Mouse (Mus musculus) CH12.LX (cell line): ENCODE data around the gene Sugct. TPM values are rescaled to one million over a fixed set of nuclear protein-coding genes. Genes with fewer than 3 reads are reported as not detected.

Experiments
- DNase-seq: peaks from one replicate; pipeline ENCODE4 v3.0.0-alpha.2; 2013; ENCODE audit errors: extremely low read depth
- H3K27ac ChIP-seq: 2 replicates; pipeline ENCODE4 v1.5.1; 2012; ENCODE audit warnings: low read depth, mild to moderate bottlenecking, control low read depth, moderate library complexity; ENCODE audit not compliant: insufficient read depth
- H3K27me3 ChIP-seq: replicated peaks from 2 replicates; pipeline ENCODE3; 2012; ENCODE audit warnings: inconsistent platforms
- H3K36me3 ChIP-seq, 2 experiments: replicated peaks in 1 of 2; 2 replicates each; pipeline versions ENCODE3 to v1.6.1; 2012; ENCODE audit warnings: inconsistent platforms in 1 of 2, low read length in 1 of 2, mild to moderate bottlenecking in 1 of 2, mixed read lengths in 1 of 2, moderate library complexity in 1 of 2; ENCODE audit not compliant: control insufficient read depth in 1 of 2, insufficient read depth in 1 of 2
- H3K4me1 ChIP-seq, 2 experiments: 2 replicates each; pipeline ENCODE4 v1.6.1; 2012; ENCODE audit warnings: inconsistent platforms in 1 of 2, moderate library complexity in 1 of 2; ENCODE audit not compliant: insufficient read depth in 2 of 2, control insufficient read depth in 1 of 2
- H3K4me2 ChIP-seq: 2 replicates; pipeline ENCODE4 v1.6.1; 2012; ENCODE audit warnings: low read depth, mild to moderate bottlenecking, control low read depth; ENCODE audit not compliant: poor library complexity, insufficient read depth, severe bottlenecking
- H3K4me3 ChIP-seq, 3 experiments: fragments of 150-350 bp in 1 of 3; sonication (generic) in 1 of 3; replicated peaks in 1 of 3; 2 replicates each; pipeline versions ENCODE3 to v1.5.1; 2011 to 2012; ENCODE audit warnings: low read depth in 2 of 3, low read length in 2 of 3, mild to moderate bottlenecking in 2 of 3, moderate library complexity in 2 of 3, control low read depth in 1 of 3, improper control_type of control experiment in 1 of 3, inconsistent platforms in 1 of 3, mixed read lengths in 1 of 3; ENCODE audit not compliant: poor library complexity in 1 of 3
- H3K79me2 ChIP-seq: replicated peaks from 2 replicates; pipeline ENCODE4 v1.6.1; 2012; ENCODE audit warnings: mild to moderate bottlenecking, moderate library complexity; ENCODE audit not compliant: control insufficient read depth, poor library complexity, insufficient read depth, severe bottlenecking; ENCODE audit errors: extremely low read depth
- H3K9ac ChIP-seq: 2 replicates; pipeline ENCODE4 v1.6.1; 2012; ENCODE audit warnings: low read depth, mild to moderate bottlenecking, control low read depth, moderate library complexity; ENCODE audit not compliant: insufficient read depth
- H3K9me3 ChIP-seq: replicated peaks from 2 replicates; pipeline ENCODE3; 2012; ENCODE audit warnings: low read length, inconsistent platforms, mixed read lengths
- BHLHE40 ChIP-seq: IDR thresholded peaks from 2 replicates; pipeline ENCODE4 v1.6.1; 2011; ENCODE audit warnings: mild to moderate bottlenecking, low read depth, low read length, improper control_type of control experiment
- CHD1 ChIP-seq: IDR thresholded peaks from 2 replicates; pipeline ENCODE4 v1.6.1; 2012; ENCODE audit warnings: low read depth, low read length, improper control_type of control experiment, inconsistent platforms
- E2F4 ChIP-seq: IDR thresholded peaks from 2 replicates; pipeline ENCODE4 v1.6.1; 2011; ENCODE audit warnings: low read depth, low read length, improper control_type of control experiment; ENCODE audit not compliant: insufficient replicate concordance
- HCFC1 ChIP-seq: IDR thresholded peaks from 2 replicates; pipeline ENCODE4 v1.6.1; 2012; ENCODE audit warnings: low read depth, mild to moderate bottlenecking, inconsistent platforms, low read length, improper control_type of control experiment
- JUN ChIP-seq: IDR thresholded peaks from 2 replicates; pipeline ENCODE4 v1.6.1; 2011; ENCODE audit warnings: low read depth, mild to moderate bottlenecking, low read length, improper control_type of control experiment, moderate library complexity; ENCODE audit not compliant: insufficient read depth
- JUND ChIP-seq: conservative IDR thresholded peaks from 2 replicates; pipeline ENCODE4 v1.6.1; 2011; ENCODE audit warnings: low read depth, low read length, improper control_type of control experiment
- MAX ChIP-seq: IDR thresholded peaks from 2 replicates; pipeline ENCODE4 v1.6.1; 2011; ENCODE audit warnings: low read length, improper control_type of control experiment
- MAZ ChIP-seq: IDR thresholded peaks from 2 replicates; pipeline ENCODE4 v1.6.1; 2012; ENCODE audit warnings: low read depth, mild to moderate bottlenecking, inconsistent platforms, low read length, improper control_type of control experiment, moderate library complexity
- MYC ChIP-seq: IDR thresholded peaks from 2 replicates; pipeline ENCODE4 v1.6.1; 2011; ENCODE audit warnings: low read depth, mild to moderate bottlenecking, improper control_type of control experiment, low read length
- POLR2A ChIP-seq: IDR thresholded peaks from 2 replicates; pipeline ENCODE4 v1.6.1; 2011; ENCODE audit warnings: low read depth, mild to moderate bottlenecking, improper control_type of control experiment, low read length
- POLR2AphosphoS2 ChIP-seq: IDR thresholded peaks from 2 replicates; pipeline ENCODE4 v1.6.1; 2011; ENCODE audit warnings: low read depth, low read length, improper control_type of control experiment
- SMC3 ChIP-seq: IDR thresholded peaks from 2 replicates; pipeline ENCODE4 v1.6.1; 2011; ENCODE audit warnings: low read depth, low read length, improper control_type of control experiment
- TCF12 ChIP-seq: IDR thresholded peaks from 2 replicates; pipeline ENCODE4 v1.6.1; 2014; ENCODE audit warnings: low read depth, mild to moderate bottlenecking, inconsistent platforms, low read length, improper control_type of control experiment
- USF1 ChIP-seq: IDR thresholded peaks from 2 replicates; pipeline ENCODE4 v1.6.1; 2014; ENCODE audit warnings: low read depth, mild to moderate bottlenecking, inconsistent platforms, low read length, improper control_type of control experiment
- USF2 ChIP-seq: conservative IDR thresholded peaks from 2 replicates; pipeline ENCODE4 v1.6.1; 2011; ENCODE audit warnings: low read depth, low read length, improper control_type of control experiment
- ZKSCAN1 ChIP-seq: IDR thresholded peaks from 2 replicates; pipeline ENCODE4 v1.6.1; 2012; ENCODE audit warnings: low read depth, inconsistent platforms, low read length, improper control_type of control experiment, borderline replicate concordance
- ZNF384 ChIP-seq: IDR thresholded peaks from 2 replicates; pipeline ENCODE4 v1.6.1; 2012; ENCODE audit warnings: low read depth, low read length, improper control_type of control experiment, inconsistent platforms
- dilution Hi-C: fragments of 300-500 bp; cut with MboI; formaldehyde crosslinking; loops from 2 replicates; pipeline ENCODE4 v1.14.3; 2020; ENCODE audit warnings: low sequenced_read_pairs; ENCODE audit not compliant: extremely low pct_unique_long_range_greater_than_20kb, extremely low pct_ligation_motif_present
- in situ Hi-C: fragments of 300-500 bp; cut with MboI; formaldehyde crosslinking; loops from 3 replicates; pipeline ENCODE4 v1.14.3; 2019; ENCODE audit warnings: low sequenced_read_pairs, low pct_ligation_motif_present, low pct_unique_long_range_greater_than_20kb, mixed read lengths
- polyA plus RNA-seq: library from polyadenylated mRNA; unstranded; fragments of >175 nt; gene quantifications from 2 replicates; pipeline ENCODE4 v1.2.1, GENCODE M21; 2012; ENCODE audit warnings: low read depth; ENCODE audit not compliant: insufficient read length
- total RNA-seq, 2 experiments: library from RNA; depleted of rRNA; stranded (reverse); fragments of 300-350 nt in 1 of 2; fragments of >200 nt in 1 of 2; gene quantifications; 2 replicates each; pipeline ENCODE4 v1.2.3; 2012 to 2014

Gene Sugct
- total and polyA plus RNA-seq, 3 experiments, result 0.42 to 0.87 (median 0.56) TPM

DNA sequence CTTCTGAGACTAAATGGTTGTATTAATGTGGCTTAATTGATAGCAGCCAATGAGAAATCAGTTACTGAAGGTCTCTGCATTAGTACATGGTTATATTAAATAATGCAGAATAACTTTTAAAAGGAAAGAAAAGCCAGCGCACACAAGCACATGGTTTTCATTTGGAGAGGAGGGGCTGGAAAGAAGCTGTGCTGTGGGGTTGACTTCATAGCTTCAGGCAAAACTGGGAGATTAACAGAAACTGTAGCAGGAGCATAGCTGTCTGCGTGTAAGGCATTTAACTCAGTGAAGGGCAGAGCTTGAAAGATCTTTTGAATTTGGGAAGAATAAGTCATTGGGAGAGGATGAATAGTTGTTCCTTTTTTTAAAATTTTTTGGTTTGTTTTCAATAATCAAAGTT, 668.4 kb downstream of the Sugct start:
- H3K27me3 ChIP-seq, result no peaks in the 10 kb centered on the region
- no peaks in the 10 kb centered on the region for H3K79me2 ChIP-seq
- H3K9me3 ChIP-seq, result no peaks in the 10 kb centered on the region
- no peaks in the 10 kb centered on the region for H3K36me3 ChIP-seq
- H3K27ac ChIP-seq, result no peak overlapping the region
- H3K4me1 ChIP-seq, result no peaks in the 10 kb centered on the region
- in situ Hi-C loops (no loop called here), dilution Hi-C loops (no loop called here)
- no peak overlapping the region for H3K4me3 ChIP-seq
- H3K9ac ChIP-seq, result no peak overlapping the region
- TF ChIP-seq MYC (no peak), USF2 (no peak), JUND (no peak), ZKSCAN1 (no peak), ZNF384 (no peak), HCFC1 (no peak), MAX (no peak), SMC3 (no peak), TCF12 (no peak), E2F4 (no peak)
- DNase-seq, result no peak
- no peak overlapping the region for H3K4me2 ChIP-seq

- Histone ChIP-seq H3K9me3 (no peaks in the 10 kb centered on the region), H3K27me3 (no peaks in the 10 kb centered on the region), H3K9ac (no peak overlapping the region), H3K4me2 (no peak overlapping the region), H3K4me1 (no peaks in the 10 kb centered on the region), H3K36me3 (no peaks in the 10 kb centered on the region), H3K79me2 (no peaks in the 10 kb centered on the region)
- no peak for DNase-seq
- dilution Hi-C loops (no loop called here), in situ Hi-C loops (no loop called here)
- no peak for TF ChIP-seq USF1
- no peak for TF ChIP-seq MAZ
- TF ChIP-seq JUN, result no peak
- no peak for TF ChIP-seq POLR2A
- TF ChIP-seq POLR2AphosphoS2, result no peak
- TF ChIP-seq CHD1, result no peak
- TF ChIP-seq BHLHE40, result no peak
- TF ChIP-seq, all 38 proteins: peak for 0
- Histone ChIP-seq H3K4me3 (no peak overlapping the region), H3K27ac (no peak overlapping the region)
Observed at GRCm38 (mm10) chr13:16996464-16996863, 698.9 kb downstream of the Sugct start.
